Mouse (Mus musculus): ENCODE data around the gene Ncoa4. TPM values are rescaled to one million over a fixed set of nuclear protein-coding genes. Genes with fewer than 3 reads are reported as not detected.
A peak's percentile ranks its signal among the peaks of the same experiment; 100 is the strongest.
"Not testable (repeated sequence)": the region's sequence is repeated elsewhere in the genome, so short reads cannot be mapped to it uniquely, and the experiment has no call there.

Ncoa4 gene
- total RNA-seq (2021), result 100 to 1,000 TPM; 104 to 123 TPM

DNA sequence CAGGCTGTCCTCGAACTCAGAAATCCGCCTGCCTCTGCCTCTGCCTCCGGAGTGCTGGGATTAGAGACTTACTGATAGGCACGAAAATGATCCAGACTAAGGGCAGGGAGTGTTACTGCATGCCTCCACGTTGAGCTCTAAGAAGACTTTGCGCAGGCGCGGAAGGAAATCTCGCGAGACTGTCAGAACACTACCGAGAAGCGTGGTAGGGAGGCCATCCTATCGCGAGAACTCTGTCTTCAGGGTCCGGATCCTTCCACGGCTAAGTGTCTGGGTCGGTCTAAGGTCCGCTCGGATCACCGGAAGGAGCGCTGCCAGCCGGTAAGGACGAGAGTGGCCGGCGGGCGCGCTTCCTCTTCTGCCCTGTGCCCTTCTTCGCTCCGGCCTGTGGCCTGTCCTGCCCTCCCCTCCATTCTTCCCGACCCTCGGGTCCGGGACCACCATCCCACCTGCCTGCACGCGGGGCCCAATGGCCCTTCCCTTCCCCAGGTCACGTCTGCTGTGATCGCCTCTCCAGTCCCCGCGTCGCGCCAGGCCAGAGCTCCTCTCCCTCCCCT, at the start of gene Ncoa4:
Gene Ncoa4, plus strand, starts transcription at position 176 of the 557 bp plus-strand sequence.
- intact Hi-C loops (cut with DNase I), result no loop called here

GRCm38 (mm10) chr14:32112124-32112523, 47.5 kb upstream of the Ncoa4 start:
- intact Hi-C loops (cut with DNase I); DNase-seq (ENCODE audit: low spot score in 2 of 2): not testable (repeated sequence)

More for the DNA sequence above, at the start of gene Ncoa4:
- peak; percentile 97 to 99 for DNase-seq (ENCODE audit: low spot score in 2 of 2)

- intact Hi-C loops (cut with DNase I), result no loop called here
- no peak for DNase-seq (ENCODE audit: low spot score in 2 of 2)
Observed at GRCm38 (mm10) chr14:32120940-32121919, 38.4 kb upstream of the Ncoa4 start.

DNA sequence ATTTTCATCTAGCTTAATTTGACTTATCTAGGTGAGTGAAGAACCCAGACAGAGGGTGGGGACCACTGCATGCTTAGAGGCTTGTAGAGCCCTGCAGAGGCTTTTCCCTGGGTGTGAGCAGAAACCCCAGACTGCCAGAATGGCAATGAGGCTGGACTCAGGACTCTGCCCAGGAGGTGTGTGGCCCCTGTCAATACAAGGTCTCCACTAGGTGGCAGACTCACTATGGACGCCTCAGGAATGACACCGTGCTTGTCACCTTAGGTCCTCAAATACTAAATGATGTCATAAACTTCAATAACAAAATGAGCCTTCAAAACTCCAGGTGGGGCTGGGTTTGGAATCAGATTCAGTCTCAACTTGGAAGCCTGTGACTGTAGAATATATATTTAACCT, 37.7 kb upstream of the Ncoa4 start:
- DNase-seq (ENCODE audit: low spot score in 2 of 2), result no peak

DNA sequence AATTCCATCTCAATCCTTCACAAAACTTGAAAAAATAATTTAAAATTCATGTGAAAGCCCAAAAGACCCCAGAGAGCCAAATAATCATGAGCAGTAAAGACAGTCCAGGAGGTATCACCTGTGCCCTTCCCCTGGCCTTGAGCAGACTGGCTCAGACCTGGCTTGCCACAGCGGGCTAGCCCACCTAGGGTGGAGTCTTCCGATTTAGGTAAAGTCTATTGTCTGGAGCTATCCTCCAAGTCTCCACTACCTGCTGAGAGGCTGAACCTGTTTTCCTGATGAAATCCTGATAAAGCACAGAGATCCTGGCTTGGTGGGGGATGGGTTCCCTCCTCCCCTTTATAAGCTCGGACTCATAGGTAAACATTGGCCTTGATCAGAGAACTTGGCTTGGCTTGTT, 35.4 kb upstream of the Ncoa4 start:
- intact Hi-C loops (cut with DNase I), result no loop called here
- no peak for DNase-seq (ENCODE audit: low spot score in 2 of 2)

More for the DNA sequence above, 37.7 kb upstream of the Ncoa4 start:
- intact Hi-C loops (cut with DNase I), result no loop called here

GRCm38 (mm10) chr14:32125256-32125655, 34.4 kb upstream of the Ncoa4 start:
- intact Hi-C loops (cut with DNase I), result loop anchor here (5.0 kb wide), 1 partner anchor 67 kb away; no protein-coding TSS in a partner anchor
- DNase-seq (ENCODE audit: low spot score in 2 of 2), result not testable (repeated sequence)

DNA sequence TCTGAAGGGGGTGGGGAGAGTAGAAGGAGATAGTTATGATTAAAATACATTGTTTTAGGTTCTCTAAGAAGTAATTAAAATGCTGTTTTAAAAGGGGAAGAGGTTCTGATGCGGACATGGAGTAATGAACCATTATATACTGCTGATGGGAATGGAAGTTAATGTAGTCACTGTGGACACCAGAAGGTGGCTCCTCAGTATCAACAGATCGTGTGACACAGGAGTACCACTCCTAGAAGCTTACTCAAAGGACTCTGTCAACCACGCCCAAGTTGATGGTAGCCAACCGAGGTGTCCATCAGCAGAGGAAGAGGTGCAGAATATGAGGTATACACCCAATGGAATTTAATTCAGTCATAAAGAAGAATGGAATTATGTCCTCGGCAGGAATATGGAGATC, 31.3 kb upstream of the Ncoa4 start:
- intact Hi-C loops (cut with DNase I), result loop anchor here (5.0 kb wide), 1 partner anchor 64 kb away; no protein-coding TSS in a partner anchor

GRCm38 (mm10) chr14:32131836-32132235, 27.8 kb upstream of the Ncoa4 start:
- DNase-seq (ENCODE audit: low spot score in 2 of 2), result no peak
- intact Hi-C loops (cut with DNase I), result no loop called here

More for the DNA sequence above, 31.3 kb upstream of the Ncoa4 start:
- DNase-seq (ENCODE audit: low spot score in 2 of 2), result no peak

DNA sequence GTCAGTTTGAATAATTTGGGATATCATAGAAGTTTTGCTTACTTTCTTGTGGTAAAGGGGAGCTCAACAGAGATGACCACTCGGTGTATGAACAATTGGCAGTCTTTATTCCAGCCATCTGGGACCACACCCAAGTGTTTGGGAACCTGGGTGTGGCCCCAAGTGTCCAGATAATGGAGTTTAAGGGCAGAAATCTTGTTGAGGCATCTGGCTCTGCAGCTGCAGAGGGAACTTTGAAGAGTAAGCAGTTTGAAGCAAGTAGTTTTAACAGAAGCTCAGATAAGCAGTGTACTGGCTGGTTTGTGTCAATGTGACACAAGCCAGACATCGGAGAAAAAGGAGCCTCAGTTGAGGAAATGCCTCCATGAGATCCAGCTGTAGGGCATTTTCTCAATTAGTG, 25.4 kb upstream of the Ncoa4 start:
- DNase-seq (ENCODE audit: low spot score in 2 of 2), result no peak
- intact Hi-C loops (cut with DNase I), result no loop called here

- DNase-seq (ENCODE audit: low spot score in 2 of 2); intact Hi-C loops (cut with DNase I): not testable (repeated sequence)
Observed at GRCm38 (mm10) chr14:32136467-32136866, 23.2 kb upstream of the Ncoa4 start.

DNA sequence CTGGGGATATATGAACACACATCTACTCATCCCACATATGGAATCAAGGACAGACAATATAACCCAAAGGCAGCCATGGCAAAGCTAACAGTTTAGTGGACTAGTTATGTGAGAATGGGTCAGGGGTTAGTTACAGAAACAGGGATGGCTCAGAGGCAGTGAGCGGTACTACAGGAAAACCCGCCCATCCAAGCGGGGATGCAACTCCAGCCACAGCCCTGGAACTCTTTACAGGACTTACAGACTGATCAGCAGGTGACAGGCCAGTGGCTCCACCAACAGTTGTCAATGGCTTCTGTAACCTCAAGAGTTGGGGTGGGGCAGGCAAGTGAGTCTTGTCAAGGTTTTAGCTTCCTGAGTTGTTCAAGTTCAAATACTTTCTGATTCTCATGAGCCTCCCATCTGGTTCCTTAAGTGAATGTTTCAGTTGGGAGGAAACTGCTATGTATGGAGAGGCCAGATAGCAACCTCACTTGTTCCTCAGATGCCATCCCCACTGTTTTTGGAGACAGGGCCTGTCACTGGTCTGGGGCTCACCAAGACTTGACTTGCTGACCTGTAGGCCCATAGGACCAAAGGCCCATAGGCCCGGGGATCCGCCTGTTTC, 19.2 kb upstream of the Ncoa4 start:
- no peak for DNase-seq (ENCODE audit: low spot score in 2 of 2)
- intact Hi-C loops (cut with DNase I), result no loop called here

GRCm38 (mm10) chr14:32141723-32142122, 17.9 kb upstream of the Ncoa4 start, which contains the start of gene Msmb:
Gene Msmb, plus strand, starts transcription at chr14:32142023.
- DNase-seq (ENCODE audit: low spot score in 2 of 2), result no peak
- intact Hi-C loops (cut with DNase I), result no loop called here

DNA sequence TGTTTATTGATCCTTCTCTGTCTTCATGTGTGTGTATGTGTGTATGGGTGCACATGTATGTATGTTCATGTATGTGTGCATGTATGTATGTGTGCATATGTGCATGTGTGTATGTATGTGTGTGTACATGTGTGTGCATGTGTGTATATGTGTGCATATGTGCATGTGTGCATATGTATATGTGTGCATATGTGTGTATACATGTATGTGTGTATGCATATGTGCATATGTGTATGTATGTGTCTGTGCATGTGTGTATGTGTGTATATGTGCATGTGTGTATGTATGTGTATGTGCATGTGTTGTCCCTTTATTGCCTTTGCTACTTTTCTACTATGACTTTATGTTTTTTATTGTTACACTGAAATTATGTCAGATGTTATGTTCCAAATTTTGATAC, 14.9 kb upstream of the Ncoa4 start:
- no peak for DNase-seq (ENCODE audit: low spot score in 2 of 2)
- intact Hi-C loops (cut with DNase I), result no loop called here

- intact Hi-C loops (cut with DNase I), result no loop called here
Observed at GRCm38 (mm10) chr14:32145401-32145800, 14.3 kb upstream of the Ncoa4 start.

DNA sequence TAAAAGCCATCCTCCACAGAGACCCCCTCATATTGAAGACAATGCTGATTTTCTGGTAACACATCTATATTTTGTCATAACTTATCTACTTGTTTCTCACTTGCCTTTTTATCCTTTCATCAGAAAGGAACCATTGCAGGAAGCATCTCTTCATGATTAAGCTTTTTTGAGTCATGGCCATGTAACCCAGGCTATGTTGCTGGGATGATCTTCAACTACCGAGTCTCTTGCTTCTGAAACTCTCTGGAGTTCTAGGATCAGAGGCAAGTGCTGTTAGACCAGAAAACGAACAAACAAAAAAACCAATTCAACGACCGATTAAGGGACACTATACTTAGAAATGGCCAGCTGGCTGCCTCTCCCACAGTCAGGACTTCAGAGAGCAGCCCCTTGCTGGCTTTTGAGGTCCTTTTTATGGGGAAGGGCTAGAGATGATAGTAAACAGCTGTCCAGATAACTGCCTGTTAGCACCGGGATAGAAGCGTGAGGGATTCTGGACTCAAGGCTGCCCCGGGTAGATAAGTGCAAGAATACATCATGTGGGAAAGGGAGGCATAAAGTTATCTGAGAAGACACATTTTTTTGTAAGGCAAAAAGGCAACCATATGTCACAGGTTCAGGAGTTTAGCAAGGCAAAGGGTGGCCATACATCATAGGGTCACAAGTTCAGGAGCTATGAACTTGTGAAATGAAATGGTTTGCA, 13.7 kb upstream of the Ncoa4 start:
- intact Hi-C loops (cut with DNase I), result no loop called here
- DNase-seq (ENCODE audit: low spot score in 2 of 2), result no peak

More at GRCm38 (mm10) chr14:32145401-32145800, 14.3 kb upstream of the Ncoa4 start:
- DNase-seq (ENCODE audit: low spot score in 2 of 2), result no peak

- no peak for DNase-seq (ENCODE audit: low spot score in 2 of 2)
- intact Hi-C loops (cut with DNase I), result no loop called here
Observed at GRCm38 (mm10) chr14:32146578-32146977, 13.1 kb upstream of the Ncoa4 start.

- no peak for DNase-seq (ENCODE audit: low spot score in 2 of 2)
- intact Hi-C loops (cut with DNase I), result no loop called here
Observed at GRCm38 (mm10) chr14:32150872-32151271, 8.8 kb upstream of the Ncoa4 start.

- intact Hi-C loops (cut with DNase I), result no loop called here
- no peak for DNase-seq (ENCODE audit: low spot score in 2 of 2)
Observed at GRCm38 (mm10) chr14:32152243-32152965, 7.3 kb upstream of the Ncoa4 start.

DNA sequence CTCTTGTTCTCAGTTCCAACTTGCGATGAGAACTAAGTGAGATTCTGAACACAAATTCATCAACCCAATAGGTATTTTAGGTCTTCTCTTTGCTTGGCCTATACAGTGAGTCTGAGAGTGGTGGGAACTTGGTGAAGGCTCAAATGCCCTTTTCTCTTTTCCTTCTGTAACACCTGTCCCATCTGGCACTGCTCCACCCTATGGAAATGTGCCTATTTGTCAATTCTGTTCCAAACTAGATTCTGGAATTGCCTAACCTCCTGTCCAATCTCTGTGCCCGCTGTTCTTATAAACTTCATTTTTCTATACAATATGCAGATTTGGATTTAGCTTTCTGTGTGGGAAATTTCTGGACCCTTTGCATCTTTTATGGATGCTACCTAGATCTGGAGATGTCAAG, 6.5 kb upstream of the Ncoa4 start:
- no peak for DNase-seq (ENCODE audit: low spot score in 2 of 2)
- intact Hi-C loops (cut with DNase I), result no loop called here
